Mouse (Mus musculus) splenic B cell, adult 2 months (primary cell): ENCODE measurements around the gene Ttc28.

Experiments
- DNase-seq: peaks from one replicate; pipeline ENCODE4 v3.0.0-alpha.2; 2011; ENCODE audit warnings: low read depth, low spot score
- H3K27me3 ChIP-seq: 2 replicates; pipeline ENCODE4 v1.6.1; 2012; ENCODE audit warnings: mild to moderate bottlenecking, low read length, moderate library complexity, mixed read lengths; ENCODE audit not compliant: control insufficient read depth, poor library complexity, insufficient read depth, severe bottlenecking
- H3K36me3 ChIP-seq: 2 replicates; pipeline ENCODE4 v1.6.1; 2012; ENCODE audit warnings: mild to moderate bottlenecking, low read length, moderate library complexity, mixed read lengths; ENCODE audit not compliant: control insufficient read depth, poor library complexity, insufficient read depth, severe bottlenecking

Gene Ttc28

GRCm38 (mm10) chr5:110960067-110960466, 80.5 kb downstream of the Ttc28 start:
- DNase-seq = no peak
- no peaks in the 10 kb centered on the region for H3K27me3 ChIP-seq
- no peaks in the 10 kb centered on the region for H3K36me3 ChIP-seq

GRCm38 (mm10) chr5:110960890-110961289, 81.3 kb downstream of the Ttc28 start:
- no peaks in the 10 kb centered on the region for H3K36me3 ChIP-seq
- peak; percentile 40 for DNase-seq
- H3K27me3 ChIP-seq = no peaks in the 10 kb centered on the region

GRCm38 (mm10) chr5:110967483-110968055, 88.0 kb downstream of the Ttc28 start:
- no peak for DNase-seq
- no peaks in the 10 kb centered on the region for H3K36me3 ChIP-seq
- no peaks in the 10 kb centered on the region for H3K27me3 ChIP-seq

- Histone ChIP-seq H3K36me3 (no peaks in the 10 kb centered on the region), H3K27me3 (no peaks in the 10 kb centered on the region)
- DNase-seq = no peak
Observed at GRCm38 (mm10) chr5:110968566-110968965, 89.0 kb downstream of the Ttc28 start.

GRCm38 (mm10) chr5:110970162-110970780, 90.7 kb downstream of the Ttc28 start:
- peak; percentile 68 for DNase-seq
- Histone ChIP-seq H3K27me3 (no peaks in the 10 kb centered on the region), H3K36me3 (no peaks in the 10 kb centered on the region)

GRCm38 (mm10) chr5:110976721-110977120, 97.1 kb downstream of the Ttc28 start:
- no peak for DNase-seq
- no peaks in the 10 kb centered on the region for H3K27me3 ChIP-seq
- no peaks in the 10 kb centered on the region for H3K36me3 ChIP-seq

- no peak for DNase-seq
- no peaks in the 10 kb centered on the region for H3K27me3 ChIP-seq
Observed at GRCm38 (mm10) chr5:110977796-110978195, 98.2 kb downstream of the Ttc28 start.

GRCm38 (mm10) chr5:110978461-110978860, 98.9 kb downstream of the Ttc28 start:
- DNase-seq = peak; percentile 77
- Histone ChIP-seq H3K36me3 (no peaks in the 10 kb centered on the region), H3K27me3 (no peaks in the 10 kb centered on the region)

More at GRCm38 (mm10) chr5:110977796-110978195, 98.2 kb downstream of the Ttc28 start:
- H3K36me3 ChIP-seq = no peaks in the 10 kb centered on the region

- Histone ChIP-seq H3K36me3 (no peaks in the 10 kb centered on the region), H3K27me3 (no peaks in the 10 kb centered on the region)
- DNase-seq = peak; percentile 51
Observed at GRCm38 (mm10) chr5:110979011-110979860, 99.6 kb downstream of the Ttc28 start.

- H3K36me3 ChIP-seq = no peaks in the 10 kb centered on the region
Observed at GRCm38 (mm10) chr5:110979861-110980346, 100.3 kb downstream of the Ttc28 start.

GRCm38 (mm10) chr5:110980576-110980975, 101.0 kb downstream of the Ttc28 start:
- no peak for DNase-seq
- H3K36me3 ChIP-seq = no peaks in the 10 kb centered on the region
- H3K27me3 ChIP-seq = no peaks in the 10 kb centered on the region

More at GRCm38 (mm10) chr5:110979861-110980346, 100.3 kb downstream of the Ttc28 start:
- H3K27me3 ChIP-seq = no peaks in the 10 kb centered on the region
- peak; percentile 62 for DNase-seq

GRCm38 (mm10) chr5:110982436-110982835, 102.8 kb downstream of the Ttc28 start:
- H3K27me3 ChIP-seq = no peaks in the 10 kb centered on the region
- no peaks in the 10 kb centered on the region for H3K36me3 ChIP-seq
- DNase-seq = peak; percentile 26

- Histone ChIP-seq H3K27me3 (no peaks in the 10 kb centered on the region), H3K36me3 (no peaks in the 10 kb centered on the region)
- DNase-seq = no peak
Observed at GRCm38 (mm10) chr5:110984136-110984681, 104.6 kb downstream of the Ttc28 start.

- Histone ChIP-seq H3K27me3 (no peaks in the 10 kb centered on the region), H3K36me3 (no peaks in the 10 kb centered on the region)
- DNase-seq = no peak
Observed at GRCm38 (mm10) chr5:110996835-110997539, 117.4 kb downstream of the Ttc28 start.
